Mouse (Mus musculus) CH12.LX (cell line): ENCODE measurements around the gene Rfx6. TPM values are rescaled to one million over a fixed set of nuclear protein-coding genes. Genes with fewer than 3 reads are reported as not detected.

Experiments
- DNase-seq: peaks from one replicate; pipeline ENCODE4 v3.0.0-alpha.2; 2013; ENCODE audit errors: extremely low read depth
- H3K27ac ChIP-seq: 2 replicates; pipeline ENCODE4 v1.5.1; 2012; ENCODE audit warnings: low read depth, mild to moderate bottlenecking, control low read depth, moderate library complexity; ENCODE audit not compliant: insufficient read depth
- H3K27me3 ChIP-seq: replicated peaks from 2 replicates; pipeline ENCODE3; 2012; ENCODE audit warnings: inconsistent platforms
- H3K36me3 ChIP-seq, 2 experiments: replicated peaks in 1 of 2; 2 replicates each; pipeline versions ENCODE3 to v1.6.1; 2012; ENCODE audit warnings: inconsistent platforms in 1 of 2, low read length in 1 of 2, mild to moderate bottlenecking in 1 of 2, mixed read lengths in 1 of 2, moderate library complexity in 1 of 2; ENCODE audit not compliant: control insufficient read depth in 1 of 2, insufficient read depth in 1 of 2
- H3K4me1 ChIP-seq, 2 experiments: 2 replicates each; pipeline ENCODE4 v1.6.1; 2012; ENCODE audit warnings: inconsistent platforms in 1 of 2, moderate library complexity in 1 of 2; ENCODE audit not compliant: insufficient read depth in 2 of 2, control insufficient read depth in 1 of 2
- H3K4me2 ChIP-seq: 2 replicates; pipeline ENCODE4 v1.6.1; 2012; ENCODE audit warnings: low read depth, mild to moderate bottlenecking, control low read depth; ENCODE audit not compliant: poor library complexity, insufficient read depth, severe bottlenecking
- H3K4me3 ChIP-seq, 3 experiments: fragments of 150-350 bp in 1 of 3; sonication (generic) in 1 of 3; replicated peaks in 1 of 3; 2 replicates each; pipeline versions ENCODE3 to v1.5.1; 2011 to 2012; ENCODE audit warnings: low read depth in 2 of 3, low read length in 2 of 3, mild to moderate bottlenecking in 2 of 3, moderate library complexity in 2 of 3, control low read depth in 1 of 3, improper control_type of control experiment in 1 of 3, inconsistent platforms in 1 of 3, mixed read lengths in 1 of 3; ENCODE audit not compliant: poor library complexity in 1 of 3
- H3K79me2 ChIP-seq: replicated peaks from 2 replicates; pipeline ENCODE4 v1.6.1; 2012; ENCODE audit warnings: mild to moderate bottlenecking, moderate library complexity; ENCODE audit not compliant: control insufficient read depth, poor library complexity, insufficient read depth, severe bottlenecking; ENCODE audit errors: extremely low read depth
- H3K9ac ChIP-seq: 2 replicates; pipeline ENCODE4 v1.6.1; 2012; ENCODE audit warnings: low read depth, mild to moderate bottlenecking, control low read depth, moderate library complexity; ENCODE audit not compliant: insufficient read depth
- H3K9me3 ChIP-seq: replicated peaks from 2 replicates; pipeline ENCODE3; 2012; ENCODE audit warnings: low read length, inconsistent platforms, mixed read lengths
- CTCF ChIP-seq, 2 experiments: IDR thresholded peaks in 1 of 2; conservative IDR thresholded peaks in 1 of 2; 2 replicates each; pipeline ENCODE4 v1.5.1; 2011 to 2012; ENCODE audit warnings: low read depth in 2 of 2, low read length in 2 of 2, improper control_type of control experiment in 1 of 2, inconsistent platforms in 1 of 2, mild to moderate bottlenecking in 1 of 2, moderate library complexity in 1 of 2
- E2F4 ChIP-seq: IDR thresholded peaks from 2 replicates; pipeline ENCODE4 v1.6.1; 2011; ENCODE audit warnings: low read depth, low read length, improper control_type of control experiment; ENCODE audit not compliant: insufficient replicate concordance
- EP300 ChIP-seq: IDR thresholded peaks from 2 replicates; pipeline ENCODE4 v1.6.1; 2011; ENCODE audit warnings: low read length, improper control_type of control experiment
- HCFC1 ChIP-seq: IDR thresholded peaks from 2 replicates; pipeline ENCODE4 v1.6.1; 2012; ENCODE audit warnings: low read depth, mild to moderate bottlenecking, inconsistent platforms, low read length, improper control_type of control experiment
- JUN ChIP-seq: IDR thresholded peaks from 2 replicates; pipeline ENCODE4 v1.6.1; 2011; ENCODE audit warnings: low read depth, mild to moderate bottlenecking, low read length, improper control_type of control experiment, moderate library complexity; ENCODE audit not compliant: insufficient read depth
- MAX ChIP-seq: IDR thresholded peaks from 2 replicates; pipeline ENCODE4 v1.6.1; 2011; ENCODE audit warnings: low read length, improper control_type of control experiment
- MAZ ChIP-seq: IDR thresholded peaks from 2 replicates; pipeline ENCODE4 v1.6.1; 2012; ENCODE audit warnings: low read depth, mild to moderate bottlenecking, inconsistent platforms, low read length, improper control_type of control experiment, moderate library complexity
- MXI1 ChIP-seq: IDR thresholded peaks from 2 replicates; pipeline ENCODE4 v1.6.1; 2011; ENCODE audit warnings: mild to moderate bottlenecking, low read depth, low read length, improper control_type of control experiment
- MYC ChIP-seq: IDR thresholded peaks from 2 replicates; pipeline ENCODE4 v1.6.1; 2011; ENCODE audit warnings: low read depth, mild to moderate bottlenecking, improper control_type of control experiment, low read length
- POLR2A ChIP-seq: IDR thresholded peaks from 2 replicates; pipeline ENCODE4 v1.6.1; 2011; ENCODE audit warnings: low read depth, mild to moderate bottlenecking, improper control_type of control experiment, low read length
- RAD21 ChIP-seq: IDR thresholded peaks from 2 replicates; pipeline ENCODE4 v1.6.1; 2011; ENCODE audit warnings: low read depth, mild to moderate bottlenecking, low read length, improper control_type of control experiment, moderate library complexity
- SMC3 ChIP-seq: IDR thresholded peaks from 2 replicates; pipeline ENCODE4 v1.6.1; 2011; ENCODE audit warnings: low read depth, low read length, improper control_type of control experiment
- USF1 ChIP-seq: IDR thresholded peaks from 2 replicates; pipeline ENCODE4 v1.6.1; 2014; ENCODE audit warnings: low read depth, mild to moderate bottlenecking, inconsistent platforms, low read length, improper control_type of control experiment
- ZC3H11A ChIP-seq: IDR thresholded peaks from 2 replicates; pipeline ENCODE4 v1.6.1; 2012; ENCODE audit warnings: low read depth, mild to moderate bottlenecking, inconsistent platforms, low read length, improper control_type of control experiment
- ZKSCAN1 ChIP-seq: IDR thresholded peaks from 2 replicates; pipeline ENCODE4 v1.6.1; 2012; ENCODE audit warnings: low read depth, inconsistent platforms, low read length, improper control_type of control experiment, borderline replicate concordance
- ZMIZ1 ChIP-seq: IDR thresholded peaks from 2 replicates; pipeline ENCODE4 v1.6.1; 2012; ENCODE audit warnings: low read depth, mild to moderate bottlenecking, inconsistent platforms, low read length, improper control_type of control experiment
- ZNF384 ChIP-seq: IDR thresholded peaks from 2 replicates; pipeline ENCODE4 v1.6.1; 2012; ENCODE audit warnings: low read depth, low read length, improper control_type of control experiment, inconsistent platforms
- dilution Hi-C: fragments of 300-500 bp; cut with MboI; formaldehyde crosslinking; loops from 2 replicates; pipeline ENCODE4 v1.14.3; 2020; ENCODE audit warnings: low sequenced_read_pairs; ENCODE audit not compliant: extremely low pct_unique_long_range_greater_than_20kb, extremely low pct_ligation_motif_present
- in situ Hi-C: fragments of 300-500 bp; cut with MboI; formaldehyde crosslinking; loops from 3 replicates; pipeline ENCODE4 v1.14.3; 2019; ENCODE audit warnings: low sequenced_read_pairs, low pct_ligation_motif_present, low pct_unique_long_range_greater_than_20kb, mixed read lengths
- polyA plus RNA-seq: library from polyadenylated mRNA; unstranded; fragments of >175 nt; gene quantifications from 2 replicates; pipeline ENCODE4 v1.2.1, GENCODE M21; 2012; ENCODE audit warnings: low read depth; ENCODE audit not compliant: insufficient read length
- total RNA-seq, 2 experiments: library from RNA; depleted of rRNA; stranded (reverse); fragments of 300-350 nt in 1 of 2; fragments of >200 nt in 1 of 2; gene quantifications; 2 replicates each; pipeline ENCODE4 v1.2.3; 2012 to 2014

Rfx6 gene
- total RNA-seq (2012; rRNA removed) (not detected in 2 replicates), total RNA-seq (2014; rRNA removed) (not detected in 2 replicates), polyA plus RNA-seq (not detected in 2 replicates)

DNA sequence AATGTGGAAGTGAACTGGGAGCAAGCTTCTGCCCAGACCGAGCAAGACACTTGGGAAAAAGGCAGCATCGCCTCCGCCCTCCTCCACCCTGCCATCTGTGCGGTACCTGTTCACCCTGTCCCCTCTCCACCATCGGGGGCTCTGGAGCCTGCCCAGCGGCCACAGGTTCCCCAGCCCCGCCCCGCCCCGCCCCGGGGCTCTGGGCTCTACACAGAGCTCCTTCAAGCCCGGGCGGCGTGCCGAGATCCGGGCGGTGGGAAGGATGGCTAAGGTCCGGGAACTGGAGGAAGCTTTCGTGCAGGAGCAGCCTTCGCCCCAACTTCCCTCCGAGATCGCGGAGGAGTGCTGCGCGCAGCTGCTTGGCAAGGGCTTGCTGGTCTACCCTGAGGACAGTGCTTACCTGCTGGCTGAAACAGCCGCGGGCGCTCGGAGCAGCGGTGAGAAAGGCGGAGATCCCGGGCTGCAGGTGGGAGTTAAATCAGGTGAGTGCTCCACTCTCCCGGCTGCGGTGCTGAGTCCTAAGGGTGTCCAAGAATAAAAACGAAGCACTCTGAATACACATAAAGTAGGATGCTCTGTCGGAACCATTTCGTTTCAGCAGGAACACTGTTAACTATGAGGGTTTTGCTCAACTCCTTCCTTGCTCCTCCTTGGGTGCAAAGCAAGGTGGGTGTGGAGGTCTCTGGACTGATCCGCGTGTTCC lies at the start of gene Rfx6:
TSS of gene Rfx6 (plus strand) at position 209 of the 703 bp plus-strand sequence.
- H3K9ac ChIP-seq, result no peak within 1 kb of the TSS
- no peak within 1 kb of the TSS for H3K27ac ChIP-seq
- H3K4me2 ChIP-seq, result peak within 1 kb of the TSS; percentile 87

DNA sequence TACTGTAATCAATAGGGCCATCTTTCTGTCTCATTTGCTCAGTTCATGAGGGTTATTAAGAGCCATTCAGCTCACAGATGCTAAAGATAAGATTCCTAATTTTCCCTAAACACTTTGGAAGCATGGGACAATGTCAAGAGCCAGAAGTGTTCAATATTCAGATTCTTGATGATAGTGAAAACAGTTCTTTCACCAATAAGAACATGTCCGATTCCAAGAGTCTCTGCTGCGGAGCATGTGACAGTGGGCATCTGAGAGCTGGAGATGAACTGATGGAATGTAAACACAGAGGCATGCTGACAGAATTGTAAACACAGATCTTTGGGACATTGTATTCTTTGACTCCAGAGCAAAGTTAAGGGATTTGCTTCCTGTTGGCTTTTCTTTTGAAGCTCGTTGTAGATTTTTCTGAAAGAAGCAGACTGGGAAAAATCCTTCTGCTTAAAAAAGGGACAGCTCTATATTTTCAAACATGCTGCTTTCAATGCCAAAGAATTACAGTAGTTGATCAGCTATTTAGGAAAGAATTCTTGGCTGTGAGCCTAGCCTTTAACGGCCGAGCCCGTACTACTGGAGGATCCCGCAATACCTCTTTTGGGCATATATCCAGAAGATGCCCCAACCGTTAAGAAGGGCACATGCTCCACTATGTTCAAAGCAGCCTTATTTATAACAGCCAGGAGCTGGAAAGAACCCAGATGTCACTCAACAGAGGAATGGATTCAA lies 46.0 kb upstream of the Rfx6 start, which contains the start of gene Gprc6a:
TSS of gene Gprc6a (minus strand) at position 51 of the 726 bp plus-strand sequence.
- in situ Hi-C loops, result no loop called here
- Histone ChIP-seq H3K79me2 (no peaks in the 10 kb centered on the region), H3K9ac (no peak within 1 kb of the TSS), H3K36me3 (no peaks in the 10 kb centered on the region), H3K9me3 (no peaks in the 10 kb centered on the region), H3K4me3 (no peak within 1 kb of the TSS), H3K4me2 (no peak within 1 kb of the TSS), H3K27me3 (no peaks in the 10 kb centered on the region), H3K4me1 (no peaks in the 10 kb centered on the region), H3K27ac (no peak within 1 kb of the TSS)
- DNase-seq, result no peak
- dilution Hi-C loops, result no loop called here
- no peak for TF ChIP-seq ZNF384

More for the DNA sequence above, at the start of gene Rfx6:
- dilution Hi-C loops, result no loop called here
- TF ChIP-seq JUN (no peak), MXI1 (no peak), USF1 (no peak), E2F4 (no peak), MYC (no peak), HCFC1 (no peak), ZMIZ1 (no peak), MAX (no peak), ZNF384 (no peak), RAD21 (no peak), ZKSCAN1 (no peak), MAZ (no peak), SMC3 (no peak), CTCF (conservative IDR thresholded peaks at IDR 0.05 in 1 of 2, IDR thresholded peaks at IDR 0.05 in 1 of 2; ENCODE audit: low read depth in 2 of 2, low read length in 2 of 2) (no peak), ZC3H11A (no peak), EP300 (no peak), POLR2A (no peak)
- TF ChIP-seq, all 38 proteins: peak for 0
- H3K4me3 ChIP-seq, result no peak within 1 kb of the TSS
- no peaks in the 10 kb centered on the region for H3K27me3 ChIP-seq
- in situ Hi-C loops, result no loop called here
- H3K79me2 ChIP-seq, result no peaks in the 10 kb centered on the region
- H3K4me1 ChIP-seq, result no peaks in the 10 kb centered on the region
- DNase-seq, result no peak
- H3K9me3 ChIP-seq, result no peaks in the 10 kb centered on the region
- no peaks in the 10 kb centered on the region for H3K36me3 ChIP-seq
